Mouse (Mus musculus) brain, embryonic 14.5 days (tissue): ENCODE results near the gene Slain2. TPM values are rescaled to one million over a fixed set of nuclear protein-coding genes. Genes with fewer than 3 reads are reported as not detected.

ENCODE experiments used
- DNase-seq: peaks from one replicate; pipeline ENCODE4 v3.0.0-alpha.2; 2011; ENCODE audit warnings: low read depth
- CTCF ChIP-seq: fragments of 200-500 bp; IDR thresholded peaks from 2 replicates; pipeline ENCODE4 v1.5.1; 2012; ENCODE audit warnings: inconsistent platforms, mild to moderate bottlenecking, moderate library complexity, borderline replicate concordance; ENCODE audit not compliant: insufficient read depth, insufficient read length; ENCODE audit errors: extremely low read depth
- POLR2A ChIP-seq: fragments of 200-500 bp; IDR thresholded peaks from 2 replicates; pipeline ENCODE4 v1.6.1; 2012; ENCODE audit warnings: mild to moderate bottlenecking, inconsistent platforms, borderline replicate concordance; ENCODE audit not compliant: poor library complexity, insufficient read depth, insufficient read length, severe bottlenecking; ENCODE audit errors: extremely low read depth
- polyA plus RNA-seq: library from polyadenylated mRNA; depleted of rRNA; stranded (reverse); fragments of >200 nt; gene quantifications from 2 replicates; pipeline ENCODE4 v1.2.3, GENCODE M21; 2012

The Slain2 gene
- polyA plus RNA-seq, 1 experiment: 31.0 TPM

GRCm38 (mm10) chr5:72902876-72903516, 11.1 kb upstream of the Slain2 start:
- no peak for DNase-seq
- TF ChIP-seq CTCF: no peak
- no peak for TF ChIP-seq POLR2A

- TF ChIP-seq CTCF (no peak), POLR2A (no peak)
- DNase-seq: peak; percentile 5
Measured at GRCm38 (mm10) chr5:72904903-72905790, 9.0 kb upstream of the Slain2 start.

GRCm38 (mm10) chr5:72907402-72907801, 6.7 kb upstream of the Slain2 start:
- TF ChIP-seq CTCF: no peak
- no peak for TF ChIP-seq POLR2A
- no peak for DNase-seq

GRCm38 (mm10) chr5:72908324-72908936, 5.7 kb upstream of the Slain2 start:
- no peak for DNase-seq
- no peak for TF ChIP-seq POLR2A
- no peak for TF ChIP-seq CTCF

GRCm38 (mm10) chr5:72909363-72909762, 4.7 kb upstream of the Slain2 start:
- TF ChIP-seq POLR2A (no peak), CTCF (no peak)
- no peak for DNase-seq

- no peak for TF ChIP-seq POLR2A
- no peak for TF ChIP-seq CTCF
- no peak for DNase-seq
Measured at GRCm38 (mm10) chr5:72910373-72910772, 3.7 kb upstream of the Slain2 start.

GRCm38 (mm10) chr5:72911284-72911683, 2.8 kb upstream of the Slain2 start:
- DNase-seq: no peak
- TF ChIP-seq POLR2A (no peak), CTCF (no peak)

GRCm38 (mm10) chr5:72914633-72915561, 793 bp downstream of the Slain2 start:
- DNase-seq: peak; percentile 83
- peak; percentile 32; the same call in 1 of the 2 replicates for TF ChIP-seq POLR2A
- no peak for TF ChIP-seq CTCF

GRCm38 (mm10) chr5:72916048-72916447, 1.9 kb downstream of the Slain2 start:
- DNase-seq: peak; percentile 37
- TF ChIP-seq CTCF (no peak), POLR2A (no peak)

- TF ChIP-seq POLR2A (no peak), CTCF (no peak)
- no peak for DNase-seq
Measured at GRCm38 (mm10) chr5:72916851-72917250, 2.7 kb downstream of the Slain2 start.

- TF ChIP-seq POLR2A (no peak), CTCF (no peak)
- peak; percentile 69 for DNase-seq
Measured at GRCm38 (mm10) chr5:72920416-72920815, 6.3 kb downstream of the Slain2 start.

GRCm38 (mm10) chr5:72921171-72921570, 7.1 kb downstream of the Slain2 start:
- no peak for TF ChIP-seq CTCF
- TF ChIP-seq POLR2A: no peak
- DNase-seq: no peak
